ENCODE assay signal across 7 mouse cellular contexts in genomic region chrX:61119499-61119898, GRCm38 (mm10).
DNase-seq lines count a peak whose midpoint lies in the region; ATAC-seq and TF ChIP-seq lines count a peak whose summit lies in the region.

No protein-coding gene starts in this region.

- no peak overlapping the region for H3K27ac ChIP-seq in lung, embryonic 16.5 days (ENCODE audit: low read length)
- H3K27ac ChIP-seq in embryonic facial prominence, embryonic 14.5 days (replicated peaks; ENCODE audit: low read depth, low read length) = no peak overlapping the region; the same call in 1 of the 2 replicates
- no peak overlapping the region for H3K27ac ChIP-seq in hindbrain, embryonic 16.5 days (ENCODE audit: low read depth, low read length)
- H3K27ac ChIP-seq in limb, embryonic 14.5 days (replicated peaks; ENCODE audit: low read depth, low read length) = no peak overlapping the region

- no peaks in the 10 kb centered on the region for H3K9me3 ChIP-seq in lung, embryonic 16.5 days (ENCODE audit: control insufficient read depth, low read length)
- H3K9me3 ChIP-seq in embryonic facial prominence, embryonic 14.5 days (ENCODE audit: control insufficient read depth, low read length) = no peaks in the 10 kb centered on the region
- no peaks in the 10 kb centered on the region for H3K9me3 ChIP-seq in hindbrain, embryonic 16.5 days (ENCODE audit: control insufficient read depth, low read length)
- H3K9me3 ChIP-seq in limb, embryonic 14.5 days (ENCODE audit: control insufficient read depth, low read length) = no peaks in the 10 kb centered on the region

- ATAC-seq in lung, embryonic 16.5 days (ENCODE audit: low read depth) = 0 out of 2 replicates have a peak, but pooled peaks have one; percentile 36
- peak; percentile 84 for ATAC-seq in embryonic facial prominence, embryonic 14.5 days (ENCODE audit: low read depth)
- ATAC-seq in hindbrain, embryonic 16.5 days = peak; percentile 48; the same call in 1 of the 2 replicates
- ATAC-seq in limb, embryonic 14.5 days (ENCODE audit: low FRiP score, low read depth) = peak; percentile 71; the same call in 1 of the 2 replicates
- ATAC-seq in erythroblast, adult 5-6 weeks (replicated peaks; ENCODE audit: low FRiP score, poor library complexity, severe bottlenecking) = no peak

- no peaks in the 10 kb centered on the region for H3K4me1 ChIP-seq in lung, embryonic 16.5 days (replicated peaks; ENCODE audit: control insufficient read depth, insufficient read depth, low read length)
- H3K4me1 ChIP-seq in embryonic facial prominence, embryonic 14.5 days (ENCODE audit: control insufficient read depth, insufficient read depth, low read length) = no peaks in the 10 kb centered on the region
- no peaks in the 10 kb centered on the region; the same call in 1 of the 2 replicates for H3K4me1 ChIP-seq in hindbrain, embryonic 16.5 days (ENCODE audit: control insufficient read depth, insufficient read depth, low read depth, low read length)
- H3K4me1 ChIP-seq in limb, embryonic 14.5 days (ENCODE audit: control insufficient read depth, insufficient read depth, low read length) = no peaks in the 10 kb centered on the region

- H3K4me3 ChIP-seq in lung, embryonic 16.5 days (ENCODE audit: low read length) = no peak overlapping the region
- H3K4me3 ChIP-seq in embryonic facial prominence, embryonic 14.5 days (ENCODE audit: low read depth, low read length) = no peak overlapping the region
- no peak overlapping the region for H3K4me3 ChIP-seq in hindbrain, embryonic 16.5 days (ENCODE audit: low read length)
- no peak overlapping the region for H3K4me3 ChIP-seq in limb, embryonic 14.5 days (replicated peaks; ENCODE audit: low read length)

- no peaks in the 10 kb centered on the region for H3K27me3 ChIP-seq in lung, embryonic 16.5 days (ENCODE audit: control insufficient read depth, insufficient read depth, low read depth, low read length)
- no peaks in the 10 kb centered on the region for H3K27me3 ChIP-seq in embryonic facial prominence, embryonic 14.5 days (replicated peaks; ENCODE audit: control insufficient read depth, insufficient read depth, low read length)
- H3K27me3 ChIP-seq in hindbrain, embryonic 16.5 days (replicated peaks; ENCODE audit: control insufficient read depth, insufficient read depth, low read length) = no peaks in the 10 kb centered on the region
- H3K27me3 ChIP-seq in limb, embryonic 14.5 days (ENCODE audit: control insufficient read depth, insufficient read depth, low read length) = no peaks in the 10 kb centered on the region

- no peak for DNase-seq in lung, postnatal 14 days
- peak; percentile 78 for DNase-seq in embryonic facial prominence, embryonic 14.5 days (ENCODE audit: low spot score)
- peak; percentile 31 for DNase-seq in limb, embryonic 14.5 days (ENCODE audit: low spot score)
- DNase-seq in right cerebral cortex, postnatal 4 days = peak; percentile 3

- H3K4me2 ChIP-seq in lung, embryonic 16.5 days (ENCODE audit: low read depth, low read length) = peak overlapping the region; percentile 5; the same call in 1 of the 2 replicates
- H3K4me2 ChIP-seq in embryonic facial prominence, embryonic 14.5 days (ENCODE audit: low read depth, low read length) = peak overlapping the region; percentile 29
- H3K4me2 ChIP-seq in hindbrain, embryonic 16.5 days (ENCODE audit: low read length) = peak overlapping the region; percentile 37
- peak overlapping the region; percentile 19; the same call in 1 of the 2 replicates for H3K4me2 ChIP-seq in limb, embryonic 14.5 days (replicated peaks; ENCODE audit: low read depth, low read length, severe bottlenecking)

- WGBS in lung, embryonic 16.5 days = 23% methylated on average over 6 of the region's 6 CpGs
- 18% methylated on average over 5 of the region's 6 CpGs for WGBS in embryonic facial prominence, embryonic 14.5 days
- WGBS in hindbrain, embryonic 16.5 days = 21% methylated on average over 6 of the region's 6 CpGs
- 17% methylated on average over 6 of the region's 6 CpGs for WGBS in limb, embryonic 14.5 days

- TF ChIP-seq POLR2A in limb, embryonic 14.5 days (IDR thresholded peaks at IDR 0.05; ENCODE audit: borderline replicate concordance, extremely low read depth, insufficient read depth, insufficient read length) = no peak

- H3K9ac ChIP-seq in lung, embryonic 16.5 days (ENCODE audit: low read length) = no peak overlapping the region
- no peak overlapping the region for H3K9ac ChIP-seq in embryonic facial prominence, embryonic 14.5 days (ENCODE audit: low read depth, low read length)
- H3K9ac ChIP-seq in hindbrain, embryonic 16.5 days (ENCODE audit: low read depth, low read length) = no peak overlapping the region
- H3K9ac ChIP-seq in limb, embryonic 14.5 days (ENCODE audit: low read depth, low read length, severe bottlenecking) = no peak overlapping the region

- no peaks in the 10 kb centered on the region for H3K36me3 ChIP-seq in lung, embryonic 16.5 days (ENCODE audit: control insufficient read depth, insufficient read depth, low read length)
- no peaks in the 10 kb centered on the region for H3K36me3 ChIP-seq in embryonic facial prominence, embryonic 14.5 days (ENCODE audit: control insufficient read depth, insufficient read depth, low read length)
- H3K36me3 ChIP-seq in hindbrain, embryonic 16.5 days (ENCODE audit: control insufficient read depth, insufficient read depth, low read length) = no peaks in the 10 kb centered on the region; the same call in none of the 2 replicates
- no peaks in the 10 kb centered on the region for H3K36me3 ChIP-seq in limb, embryonic 14.5 days (ENCODE audit: control insufficient read depth, insufficient read depth, low read length)
